Mouse (Mus musculus): ENCODE data around the gene Pik3ip1. TPM values are rescaled to one million over a fixed set of nuclear protein-coding genes. Genes with fewer than 3 reads are reported as not detected.

The Pik3ip1 gene
- polyA plus RNA-seq, 2 experiments, result 13.2 to 13.6 TPM

DNA sequence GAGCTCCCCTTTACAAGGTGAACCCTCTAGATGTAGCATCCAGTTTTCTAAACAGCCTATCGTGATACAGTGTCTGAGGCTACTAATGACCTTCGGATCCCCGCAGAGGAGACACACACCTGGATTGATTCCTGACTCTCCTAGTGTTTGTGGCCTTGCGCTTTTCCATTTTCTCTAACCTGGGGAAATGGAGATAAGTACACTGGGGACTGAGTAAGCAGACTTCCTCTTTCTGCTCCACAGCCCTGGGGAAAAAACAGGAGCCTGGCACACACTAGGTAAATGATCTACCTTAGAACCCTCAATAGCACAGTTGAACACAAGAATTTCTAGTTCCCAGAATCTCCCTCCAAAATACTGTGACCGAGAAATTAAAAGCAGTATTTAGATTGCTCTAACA is 42.3 kb upstream of the Pik3ip1 start:
- TF ChIP-seq POLR2A (IDR thresholded peaks at IDR 0.05; ENCODE audit: borderline replicate concordance, extremely low read depth, insufficient read depth, insufficient read length), result no peak
- Histone ChIP-seq H3K4me2 (replicated peaks; ENCODE audit: low read depth, low read length, severe bottlenecking) (peak overlapping the region; percentile 99), H3K27me3 (ENCODE audit: control insufficient read depth, insufficient read depth, low read length) (no peaks in the 10 kb centered on the region), H3K36me3 (ENCODE audit: control insufficient read depth, insufficient read depth, low read length) (peaks cover 6% of the 10 kb centered on the region; the same call in 1 of the 2 replicates), H3K4me1 (ENCODE audit: control insufficient read depth, insufficient read depth, low read length) (peaks cover 9% of the 10 kb centered on the region), H3K4me3 (replicated peaks; ENCODE audit: low read length) (peak overlapping the region; percentile 85), H3K9ac (ENCODE audit: low read depth, low read length, severe bottlenecking) (peak overlapping the region; percentile 96), H3K9me3 (ENCODE audit: control insufficient read depth, low read length) (no peaks in the 10 kb centered on the region), H3K27ac (replicated peaks; ENCODE audit: low read depth, low read length) (no peak overlapping the region)
- DNase-seq (ENCODE audit: low spot score) (no peak), ATAC-seq (ENCODE audit: low FRiP score, low read depth) (no peak)
- 67% methylated on average over 5 of the region's 5 CpGs for WGBS

DNA sequence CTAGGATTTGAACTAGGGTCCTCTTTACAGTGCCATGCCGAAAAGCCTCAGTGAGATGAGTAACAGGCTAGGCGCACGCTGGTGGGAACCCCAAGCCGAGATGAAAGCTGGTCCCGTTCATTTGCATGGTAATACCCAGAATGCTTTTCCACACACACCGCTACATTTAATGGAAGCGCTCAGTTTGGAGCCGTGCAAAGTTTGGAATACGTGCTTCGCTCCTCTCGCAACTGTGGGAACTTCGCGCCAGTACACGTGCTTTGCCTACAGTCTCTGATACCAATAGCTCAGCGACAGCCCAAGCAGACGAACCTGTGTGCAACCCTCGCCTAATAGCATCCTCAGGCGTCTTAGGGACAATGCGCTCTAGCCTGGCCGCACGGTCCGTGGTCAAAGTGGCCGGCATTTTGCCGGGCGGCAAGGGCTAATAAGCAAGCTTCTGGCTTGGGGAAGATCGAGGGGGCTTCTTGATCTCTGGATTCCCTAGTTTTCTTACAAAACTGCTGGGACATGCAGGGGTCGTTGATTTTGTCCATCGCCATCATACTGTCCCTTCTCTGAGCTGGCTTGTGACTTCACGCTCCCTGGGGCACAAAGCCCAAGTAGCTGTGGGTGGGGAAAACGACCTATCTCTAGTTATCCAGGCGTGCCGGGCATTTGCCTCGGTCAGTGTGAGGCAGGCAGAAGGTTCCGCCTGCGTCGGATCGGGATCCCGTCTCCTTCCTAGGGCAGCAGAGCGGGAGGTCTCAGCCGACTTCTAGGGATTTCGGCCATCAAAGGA is 41.5 kb upstream of the Pik3ip1 start, which contains the start of gene Patz1:
TSS of gene Patz1 (plus strand) at position 354 of the 781 bp plus-strand sequence.
- H3K4me3 ChIP-seq (replicated peaks; ENCODE audit: low read length), result peak within 1 kb of the TSS; percentile 85
- DNase-seq (ENCODE audit: low spot score) (peak; percentile 66), ATAC-seq (ENCODE audit: low FRiP score, low read depth) (peak; percentile 8)
- peak within 1 kb of the TSS; percentile 100 for H3K27ac ChIP-seq (replicated peaks; ENCODE audit: low read depth, low read length)
- peak within 1 kb of the TSS; percentile 99 for H3K4me2 ChIP-seq (replicated peaks; ENCODE audit: low read depth, low read length, severe bottlenecking)
- peaks cover 17% of the 10 kb centered on the region for H3K4me1 ChIP-seq (ENCODE audit: control insufficient read depth, insufficient read depth, low read length)
- TF ChIP-seq POLR2A (IDR thresholded peaks at IDR 0.05; ENCODE audit: borderline replicate concordance, extremely low read depth, insufficient read depth, insufficient read length), result peak; percentile 42; the same call in 1 of the 2 replicates
- under 1% methylated on average over 41 of the region's 41 CpGs for WGBS
- H3K9me3 ChIP-seq (ENCODE audit: control insufficient read depth, low read length), result no peaks in the 10 kb centered on the region
- H3K27me3 ChIP-seq (ENCODE audit: control insufficient read depth, insufficient read depth, low read length), result no peaks in the 10 kb centered on the region
- peaks cover 14% of the 10 kb centered on the region for H3K36me3 ChIP-seq (ENCODE audit: control insufficient read depth, insufficient read depth, low read length)
- H3K9ac ChIP-seq (ENCODE audit: low read depth, low read length, severe bottlenecking), result peak within 1 kb of the TSS; percentile 96

DNA sequence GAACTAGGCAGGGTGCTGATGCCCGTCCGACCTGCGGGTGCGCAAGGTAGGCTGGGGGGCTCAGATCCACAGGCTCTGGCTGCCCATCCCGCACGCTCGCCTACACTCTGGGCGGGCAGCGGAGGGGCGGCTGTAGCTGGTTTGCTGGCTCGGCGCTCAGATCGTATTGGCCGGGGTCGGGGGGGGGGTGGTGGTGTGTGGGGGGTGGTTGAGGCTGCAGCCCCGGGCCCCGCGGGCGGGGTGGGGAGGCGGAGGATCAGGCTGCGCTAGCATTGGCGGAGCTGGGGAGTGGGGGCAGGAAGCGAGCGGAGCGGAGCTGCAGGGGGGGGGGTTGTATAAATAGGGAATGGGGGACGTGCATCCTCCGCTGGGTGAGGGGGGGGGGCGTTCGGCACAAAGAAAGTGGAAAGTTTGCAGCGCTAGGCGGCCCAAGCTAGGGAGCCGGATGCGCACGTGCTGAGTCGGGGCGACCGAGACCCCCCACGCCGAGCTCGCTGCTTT is 40.8 kb upstream of the Pik3ip1 start:
- peak overlapping the region; percentile 96 for H3K9ac ChIP-seq (ENCODE audit: low read depth, low read length, severe bottlenecking)
- H3K9me3 ChIP-seq (ENCODE audit: control insufficient read depth, low read length), result no peaks in the 10 kb centered on the region
- H3K4me3 ChIP-seq (replicated peaks; ENCODE audit: low read length), result peak overlapping the region; percentile 85
- peaks cover 20% of the 10 kb centered on the region for H3K36me3 ChIP-seq (ENCODE audit: control insufficient read depth, insufficient read depth, low read length)
- peak overlapping the region; percentile 100 for H3K27ac ChIP-seq (replicated peaks; ENCODE audit: low read depth, low read length)
- no peaks in the 10 kb centered on the region for H3K27me3 ChIP-seq (ENCODE audit: control insufficient read depth, insufficient read depth, low read length)
- peak; percentile 89 for DNase-seq (ENCODE audit: low spot score)
- peaks cover 21% of the 10 kb centered on the region for H3K4me1 ChIP-seq (ENCODE audit: control insufficient read depth, insufficient read depth, low read length)
- peak; percentile 89 for ATAC-seq (ENCODE audit: low FRiP score, low read depth)
- peak overlapping the region; percentile 99 for H3K4me2 ChIP-seq (replicated peaks; ENCODE audit: low read depth, low read length, severe bottlenecking)
- TF ChIP-seq POLR2A (IDR thresholded peaks at IDR 0.05; ENCODE audit: borderline replicate concordance, extremely low read depth, insufficient read depth, insufficient read length), result peak; percentile 84; the same call in 1 of the 2 replicates
- WGBS, result 0% methylated on average over 25 of the region's 40 CpGs

DNA sequence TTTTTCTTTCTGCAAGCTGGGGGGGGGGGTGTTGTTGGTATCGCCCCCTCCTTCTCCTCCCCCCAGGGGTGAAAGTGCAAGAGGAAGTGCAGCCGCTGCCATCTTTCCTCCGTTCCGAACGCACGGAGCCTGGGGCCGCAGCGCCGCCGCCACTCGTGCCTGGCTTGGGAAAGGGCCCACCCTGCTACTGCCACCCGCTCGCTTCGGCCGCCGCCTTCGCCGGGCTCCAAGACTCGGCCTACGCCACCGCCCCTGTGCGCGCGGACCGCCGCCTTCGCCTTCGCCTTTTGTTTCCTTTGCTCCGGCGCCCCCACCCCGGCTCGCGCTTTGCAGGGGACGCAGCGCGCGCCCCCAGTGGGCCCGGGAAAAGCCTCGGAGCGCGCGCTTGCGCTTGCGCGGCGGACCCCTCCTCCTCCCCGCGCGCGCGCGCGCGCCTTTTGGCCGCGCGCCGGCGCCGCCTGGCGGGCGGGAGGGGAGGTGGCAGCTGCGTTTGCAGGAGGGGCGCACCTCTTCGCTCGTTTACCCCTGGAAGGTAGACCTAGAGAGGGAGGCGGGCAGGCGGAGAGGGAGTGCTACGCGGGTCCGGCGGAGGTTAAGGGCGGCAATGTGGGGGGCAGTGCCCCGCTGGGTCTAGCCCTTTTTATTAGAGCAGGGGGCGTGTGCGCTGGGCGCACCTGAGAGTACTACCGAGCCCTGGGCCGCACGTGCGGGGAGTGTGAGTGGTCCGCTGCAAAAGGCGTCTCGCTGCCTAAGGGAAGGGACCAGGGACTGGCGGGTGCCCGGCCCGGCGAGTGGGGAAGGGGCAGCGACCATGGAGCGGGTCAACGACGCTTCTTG is 40.2 kb upstream of the Pik3ip1 start:
- under 1% methylated on average over 50 of the region's 92 CpGs for WGBS
- peak; percentile 43; the same call in 1 of the 2 replicates for TF ChIP-seq POLR2A (IDR thresholded peaks at IDR 0.05; ENCODE audit: borderline replicate concordance, extremely low read depth, insufficient read depth, insufficient read length)
- H3K4me1 ChIP-seq (ENCODE audit: control insufficient read depth, insufficient read depth, low read length), result peaks cover 21% of the 10 kb centered on the region

More for the DNA sequence above, 40.2 kb upstream of the Pik3ip1 start:
- H3K4me3 ChIP-seq (replicated peaks; ENCODE audit: low read length), result peak overlapping the region; percentile 85
- peak overlapping the region; percentile 96 for H3K9ac ChIP-seq (ENCODE audit: low read depth, low read length, severe bottlenecking)
- peaks cover 26% of the 10 kb centered on the region for H3K36me3 ChIP-seq (ENCODE audit: control insufficient read depth, insufficient read depth, low read length)
- peak overlapping the region; percentile 99 for H3K4me2 ChIP-seq (replicated peaks; ENCODE audit: low read depth, low read length, severe bottlenecking)
- ATAC-seq (ENCODE audit: low FRiP score, low read depth), result peak; percentile 74
- peak overlapping the region; percentile 100 for H3K27ac ChIP-seq (replicated peaks; ENCODE audit: low read depth, low read length)
- DNase-seq (ENCODE audit: low spot score), result peak; percentile 91
- no peaks in the 10 kb centered on the region for H3K9me3 ChIP-seq (ENCODE audit: control insufficient read depth, low read length)
- no peaks in the 10 kb centered on the region for H3K27me3 ChIP-seq (ENCODE audit: control insufficient read depth, insufficient read depth, low read length)

Measured in limb, embryonic 14.5 days (tissue).